Mouse (Mus musculus): ENCODE measurements around the gene Cnpy1.

DNA sequence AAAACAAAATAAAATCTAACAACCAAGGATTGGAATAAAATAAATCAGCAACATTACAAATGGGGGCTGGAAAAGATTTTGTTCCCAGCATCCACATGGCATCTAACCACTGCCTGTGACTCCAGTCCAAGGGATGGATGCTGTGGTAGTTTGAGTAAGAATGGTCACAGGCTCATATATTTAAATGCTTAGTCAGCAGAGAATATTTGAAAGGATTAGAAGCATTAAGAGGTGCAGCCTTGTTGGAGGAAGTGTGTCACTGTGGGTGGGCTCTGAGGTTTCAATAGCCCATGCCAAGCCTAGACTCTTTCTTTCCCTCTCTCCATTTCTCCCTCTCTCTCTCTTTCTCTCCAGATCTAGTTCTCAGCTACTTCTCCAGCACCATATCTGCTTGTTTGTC is 20.0 kb upstream of the Cnpy1 start:
- TF ChIP-seq CTCF (IDR thresholded peaks at IDR 0.05; ENCODE audit: extremely low read depth, insufficient read length, insufficient replicate concordance, low read depth, low read length), result no peak
- TF ChIP-seq POLR2A (IDR thresholded peaks at IDR 0.05; ENCODE audit: low read depth, low read length), result no peak
